Mouse (Mus musculus) embryonic facial prominence, embryonic 11.5 days (tissue): ENCODE results near the gene Cmtm4. TPM values are rescaled to one million over a fixed set of nuclear protein-coding genes. Genes with fewer than 3 reads are reported as not detected.
A peak's percentile ranks its signal among the peaks of the same experiment; 100 is the strongest.
"Not testable (repeated sequence)": the region's sequence is repeated elsewhere in the genome, so short reads cannot be mapped to it uniquely, and the experiment has no call there.

ENCODE experiments used
- ATAC-seq: fragments of 200-750 bp; cut with Nextera tagmentation; replicated peaks from 2 replicates; pipeline ENCODE4 v1.8.0; 2017; ENCODE audit warnings: low read depth; ENCODE audit not compliant: insufficient number of reproducible peaks, low FRiP score, low TSS enrichment
- DNase-seq: peaks from one replicate; pipeline ENCODE4 v3.0.0-alpha.2; 2015; ENCODE audit warnings: low spot score
- H3K27ac ChIP-seq: fragments of 300-500 bp; sonication (generic); replicated peaks from 2 replicates; pipeline ENCODE4 v1.5.1; 2014; ENCODE audit warnings: mild to moderate bottlenecking, low read depth, low read length, control low read depth
- H3K27me3 ChIP-seq: fragments of 300-500 bp; sonication (generic); 2 replicates; pipeline ENCODE4 v1.6.1; 2014; ENCODE audit warnings: mild to moderate bottlenecking, low read length, moderate library complexity, mixed read lengths; ENCODE audit not compliant: control insufficient read depth, insufficient read depth
- H3K36me3 ChIP-seq: fragments of 300-500 bp; sonication (generic); replicated peaks from 2 replicates; pipeline ENCODE4 v1.6.1; 2014; ENCODE audit warnings: low read depth, mild to moderate bottlenecking, low read length, moderate library complexity, mixed read lengths; ENCODE audit not compliant: control insufficient read depth, insufficient read depth
- H3K4me1 ChIP-seq: fragments of 300-500 bp; sonication (generic); 2 replicates; pipeline ENCODE4 v1.6.1; 2014; ENCODE audit warnings: low read length, mixed read lengths; ENCODE audit not compliant: control insufficient read depth, insufficient read depth
- H3K4me2 ChIP-seq: fragments of 300-500 bp; sonication (generic); 2 replicates; pipeline ENCODE4 v1.6.1; 2014; ENCODE audit warnings: low read depth, mild to moderate bottlenecking, control low read depth, low read length, moderate library complexity
- H3K4me3 ChIP-seq: fragments of 300-500 bp; sonication (generic); 2 replicates; pipeline ENCODE4 v1.5.1; 2014; ENCODE audit warnings: low read depth, low read length, control low read depth
- H3K9ac ChIP-seq: fragments of 300-500 bp; sonication (generic); replicated peaks from 2 replicates; pipeline ENCODE4 v1.6.1; 2014; ENCODE audit warnings: mild to moderate bottlenecking, control low read depth, low read length
- H3K9me3 ChIP-seq: fragments of 300-500 bp; sonication (generic); replicated peaks from 2 replicates; pipeline ENCODE4 v1.6.1; 2016; ENCODE audit warnings: mild to moderate bottlenecking, low read length, inconsistent platforms, mixed read lengths; ENCODE audit not compliant: control insufficient read depth
- WGBS: fragments of 180-500 bp; shearing (Covaris S2); extraction: QIAGEN DNeasy Blood & Tissue Kit; methylation state at CpG from one replicate; pipeline ENCODE4 v1.1.7; 2014; 5-methylcytosine and 5-hydroxymethylcytosine counted together
- polyA plus RNA-seq: library from polyadenylated mRNA; unstranded; fragments of >200 nt; fragmentation: Nextera tagmentation; extraction: Ambion mirVana; gene quantifications from 2 replicates; pipeline ENCODE4 v1.2.1, GENCODE M21; 2014

Cmtm4 gene
- polyA plus RNA-seq, 1 experiment from 2014 or later, result 3.8 TPM

GRCm38 (mm10) chr8:104339983-104340232, 55.7 kb downstream of the Cmtm4 start:
- H3K4me2 ChIP-seq, result peak overlapping the region; percentile 64
- H3K9me3 ChIP-seq, result no peaks in the 10 kb centered on the region
- DNase-seq, result no peak
- no peak for ATAC-seq
- no peaks in the 10 kb centered on the region; the same call in 1 of the 2 replicates for H3K36me3 ChIP-seq
- WGBS, result 3% methylated on average over 6 of the region's 6 CpGs
- peak overlapping the region; percentile 88 for H3K9ac ChIP-seq
- H3K4me1 ChIP-seq, result no peaks in the 10 kb centered on the region
- no peak overlapping the region for H3K27ac ChIP-seq
- H3K27me3 ChIP-seq, result no peaks in the 10 kb centered on the region
- peak overlapping the region; percentile 56 for H3K4me3 ChIP-seq

DNA sequence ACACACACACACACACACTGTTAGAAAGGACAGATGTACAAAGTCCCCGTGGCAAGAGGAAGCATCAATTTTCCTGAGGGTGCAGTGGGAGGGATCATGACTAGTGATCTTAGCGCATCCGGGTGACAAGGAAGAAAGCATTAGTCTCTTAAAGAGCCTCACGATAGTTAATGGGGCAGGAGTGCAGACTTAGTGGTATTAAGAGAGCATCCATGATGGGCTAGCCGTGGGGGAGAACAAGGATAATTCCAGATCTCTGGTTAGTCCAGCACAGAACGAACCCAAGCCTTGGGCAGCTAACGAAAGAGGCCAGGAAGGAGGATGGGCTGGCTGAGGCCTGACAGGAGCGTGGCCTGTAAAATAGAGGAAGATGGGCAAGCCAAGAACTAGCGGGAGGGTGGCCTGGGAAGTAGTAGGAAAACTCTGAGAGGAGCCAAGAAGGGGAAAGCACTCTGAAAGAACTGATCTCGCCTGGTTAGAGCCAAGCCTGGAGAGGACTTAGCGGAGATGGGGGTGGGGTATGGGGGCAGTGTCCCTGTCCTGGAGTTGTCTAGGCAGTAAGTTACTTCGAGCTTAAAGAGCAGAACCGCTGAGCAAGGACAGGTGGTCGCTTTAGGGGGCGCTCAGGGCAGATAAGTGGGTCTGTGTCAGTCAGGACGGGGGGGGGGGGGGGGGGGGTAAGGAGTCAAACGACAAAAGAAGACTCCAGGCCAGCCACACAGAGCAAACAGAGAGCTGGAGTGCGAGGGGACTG, 56.2 kb downstream of the Cmtm4 start, which contains the start of gene Cmtm3:
TSS of gene Cmtm3 (plus strand) at position 182 of the 754 bp plus-strand sequence.
- DNase-seq (peak; percentile 15), ATAC-seq (no peak)
- Histone ChIP-seq H3K27me3 (no peaks in the 10 kb centered on the region), H3K9me3 (no peaks in the 10 kb centered on the region), H3K4me2 (peak within 1 kb of the TSS; percentile 64), H3K4me3 (peak within 1 kb of the TSS; percentile 56), H3K4me1 (no peaks in the 10 kb centered on the region), H3K36me3 (no peaks in the 10 kb centered on the region), H3K27ac (no peak within 1 kb of the TSS), H3K9ac (peak within 1 kb of the TSS; percentile 88)
- 15% methylated on average over 17 of the region's 18 CpGs for WGBS

DNA sequence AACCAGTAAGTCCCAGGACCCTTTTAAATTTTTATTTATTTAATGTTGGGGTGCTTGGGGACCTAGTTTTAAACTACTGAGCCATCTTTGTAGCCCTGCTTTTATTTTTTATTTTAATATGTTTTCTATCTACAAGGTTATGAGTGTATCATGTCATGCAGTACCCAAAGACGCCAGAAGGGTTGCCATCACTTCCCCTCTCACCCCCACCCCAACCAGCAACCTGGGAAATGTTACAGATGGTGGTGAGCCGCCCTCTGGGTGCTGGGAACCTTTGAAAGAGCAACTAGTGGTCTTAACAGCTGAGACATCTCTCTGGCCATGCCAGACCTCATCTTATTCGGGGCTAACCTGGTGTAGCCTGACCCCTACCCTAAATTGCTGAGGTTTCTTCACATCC, 57.7 kb downstream of the Cmtm4 start:
- Histone ChIP-seq H3K4me3 (no peak overlapping the region), H3K4me1 (no peaks in the 10 kb centered on the region), H3K27me3 (no peaks in the 10 kb centered on the region), H3K9me3 (no peaks in the 10 kb centered on the region), H3K4me2 (no peak overlapping the region), H3K9ac (no peak overlapping the region), H3K36me3 (no peaks in the 10 kb centered on the region), H3K27ac (no peak overlapping the region)
- DNase-seq, result no peak
- 36% methylated on average over 3 of the region's 3 CpGs for WGBS
- no peak for ATAC-seq

DNA sequence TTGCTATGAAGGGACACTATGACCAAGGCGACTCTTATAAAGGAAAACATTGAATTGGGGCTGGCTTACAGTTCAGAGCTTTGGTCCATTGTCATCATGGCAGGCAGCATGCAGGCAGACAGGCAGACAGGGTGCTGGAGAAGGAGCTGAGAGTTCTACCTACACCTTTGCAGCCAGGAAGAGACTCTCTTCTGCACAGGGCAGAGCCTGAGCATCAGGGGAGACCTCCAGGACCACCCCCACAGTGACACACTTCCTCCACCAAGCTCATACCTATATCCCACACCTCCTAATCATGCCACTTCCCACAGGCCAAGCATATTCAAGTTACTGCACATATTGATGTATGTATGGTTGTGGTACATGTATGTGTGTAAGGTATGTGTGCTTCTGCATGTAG, 58.8 kb downstream of the Cmtm4 start:
- no peak for DNase-seq
- Histone ChIP-seq H3K4me1 (no peaks in the 10 kb centered on the region), H3K4me2 (no peak overlapping the region), H3K4me3 (no peak overlapping the region), H3K9me3 (no peaks in the 10 kb centered on the region), H3K9ac (no peak overlapping the region), H3K36me3 (no peaks in the 10 kb centered on the region), H3K27me3 (no peaks in the 10 kb centered on the region), H3K27ac (no peak overlapping the region)
- no peak for ATAC-seq
- WGBS, result 87% methylated on average over 1 of the region's 1 CpGs

DNA sequence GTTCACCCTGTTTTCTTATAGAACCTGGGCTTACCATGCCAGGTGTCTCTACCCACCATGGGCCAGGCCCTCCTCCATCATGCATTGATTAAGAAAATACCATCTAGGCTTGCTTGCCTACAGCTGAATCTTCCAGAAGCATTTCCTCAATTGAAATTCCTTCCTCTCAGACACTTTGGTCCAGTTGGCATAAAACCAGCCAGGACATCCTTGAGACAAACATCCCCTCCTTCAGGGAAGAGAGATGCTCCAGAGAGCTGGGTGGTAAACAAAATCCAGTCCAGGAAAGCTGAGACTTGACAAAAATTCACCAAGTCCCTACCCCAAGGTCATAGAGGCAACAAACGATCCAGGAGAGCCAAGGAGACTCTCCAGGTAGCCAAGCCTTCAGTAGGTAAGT, 61.4 kb downstream of the Cmtm4 start:
- DNase-seq (no peak), ATAC-seq (no peak)
- Histone ChIP-seq H3K9ac (no peak overlapping the region), H3K27me3 (no peaks in the 10 kb centered on the region), H3K36me3 (no peaks in the 10 kb centered on the region), H3K4me1 (no peaks in the 10 kb centered on the region), H3K4me3 (no peak overlapping the region), H3K27ac (no peak overlapping the region), H3K4me2 (no peak overlapping the region), H3K9me3 (no peaks in the 10 kb centered on the region)
- 81% methylated on average over 1 of the region's 1 CpGs for whole genome bisulfite sequencing

GRCm38 (mm10) chr8:104333786-104334185, 61.8 kb downstream of the Cmtm4 start:
- ATAC-seq (no peak), DNase-seq (no peak)
- Histone ChIP-seq H3K9me3 (no peaks in the 10 kb centered on the region), H3K9ac (no peak overlapping the region), H3K4me2 (no peak overlapping the region), H3K27me3 (no peaks in the 10 kb centered on the region), H3K27ac (no peak overlapping the region), H3K4me3 (no peak overlapping the region), H3K4me1 (no peaks in the 10 kb centered on the region), H3K36me3 (no peaks in the 10 kb centered on the region)
- WGBS, result 61% methylated on average over 5 of the region's 5 CpGs

DNA sequence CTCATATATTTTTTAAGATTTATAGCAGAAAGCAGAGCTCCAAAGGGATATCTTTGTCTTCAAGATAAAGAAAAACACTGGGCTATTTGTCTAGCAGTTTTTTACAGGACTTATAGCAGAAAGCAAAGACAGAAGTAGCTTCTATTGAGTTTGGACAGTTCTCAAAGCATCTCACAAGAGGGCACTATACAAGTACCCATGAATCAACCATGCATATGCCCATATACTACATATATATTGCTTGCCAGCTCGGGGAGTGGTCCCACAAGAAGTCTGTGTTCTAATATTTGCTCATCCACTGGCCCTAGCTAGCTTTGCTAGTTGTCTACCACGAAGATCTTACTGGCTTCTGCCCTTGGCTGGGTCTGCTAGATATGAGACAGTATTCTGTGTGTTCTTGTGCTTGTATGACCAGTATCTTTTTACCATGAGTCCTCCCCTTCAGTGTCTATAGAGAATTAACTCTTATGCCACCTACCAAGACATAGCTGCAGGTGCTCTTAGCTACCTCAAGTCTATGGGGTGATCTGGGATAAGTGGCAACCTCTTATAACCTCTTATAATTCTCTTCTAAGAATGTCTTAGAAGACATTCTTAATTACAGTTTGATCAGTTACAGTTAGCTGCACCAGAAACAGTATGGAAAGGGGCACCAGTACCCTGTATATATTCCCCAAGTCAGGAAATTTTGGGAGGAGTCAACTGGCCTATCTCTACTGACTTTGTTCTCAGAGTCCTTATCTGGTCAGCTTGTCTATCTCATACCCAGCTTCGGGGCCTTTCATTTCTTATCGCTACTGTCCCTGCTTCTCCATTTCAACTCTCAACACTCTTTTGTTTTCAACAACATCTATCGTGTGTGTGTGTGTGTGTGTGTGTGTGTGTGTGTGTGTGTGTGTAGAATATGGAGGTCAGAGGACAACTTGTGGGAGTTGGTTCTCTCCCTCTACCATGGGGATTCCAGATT, 62.7 kb downstream of the Cmtm4 start:
- Histone ChIP-seq H3K27me3 (no peaks in the 10 kb centered on the region), H3K4me2 (no peak overlapping the region), H3K27ac (no peak overlapping the region), H3K9ac (no peak overlapping the region), H3K4me1 (no peaks in the 10 kb centered on the region), H3K4me3 (no peak overlapping the region), H3K9me3 (no peaks in the 10 kb centered on the region), H3K36me3 (no peaks in the 10 kb centered on the region)
- DNase-seq (no peak), ATAC-seq (no peak)
- WGBS, result 82% methylated on average over 5 of the region's 5 CpGs

GRCm38 (mm10) chr8:104321930-104322329, 73.7 kb downstream of the Cmtm4 start, which contains the start of gene Cmtm2b:
Cmtm2b (plus strand) TSS chr8:104322230.
- not testable (repeated sequence) for H3K36me3 ChIP-seq, H3K4me1 ChIP-seq, H3K27me3 ChIP-seq, DNase-seq, H3K27ac ChIP-seq, H3K4me3 ChIP-seq, ATAC-seq, H3K9ac ChIP-seq, H3K9me3 ChIP-seq, H3K4me2 ChIP-seq
- WGBS, result 87% methylated on average over 12 of the region's 12 CpGs
